Mouse (Mus musculus) forebrain, embryonic 13.5 days (tissue): ENCODE data around the gene Slk. TPM values are rescaled to one million over a fixed set of nuclear protein-coding genes. Genes with fewer than 3 reads are reported as not detected.

ENCODE experiments used
- ATAC-seq: fragments of 200-750 bp; cut with Nextera tagmentation; 2 replicates; pipeline ENCODE4 v1.8.0; 2017
- H3K27ac ChIP-seq: fragments of 300-500 bp; sonication (generic); 2 replicates; pipeline ENCODE4 v1.5.1; 2015; ENCODE audit warnings: inconsistent platforms, mild to moderate bottlenecking, moderate library complexity
- H3K27me3 ChIP-seq: fragments of 300-500 bp; sonication (generic); 2 replicates; pipeline ENCODE4 v1.6.1; 2015; ENCODE audit warnings: mild to moderate bottlenecking, inconsistent platforms
- H3K36me3 ChIP-seq: fragments of 300-500 bp; sonication (generic); 2 replicates; pipeline ENCODE4 v1.6.1; 2015; ENCODE audit warnings: mild to moderate bottlenecking, inconsistent platforms; ENCODE audit not compliant: poor library complexity, severe bottlenecking
- H3K4me1 ChIP-seq: fragments of 300-500 bp; sonication (generic); 2 replicates; pipeline ENCODE4 v1.6.1; 2015; ENCODE audit warnings: inconsistent platforms
- H3K4me2 ChIP-seq: fragments of 300-500 bp; sonication (generic); 2 replicates; pipeline ENCODE4 v1.6.1; 2015; ENCODE audit warnings: inconsistent platforms, mild to moderate bottlenecking, moderate library complexity
- H3K4me3 ChIP-seq: fragments of 300-500 bp; sonication (generic); 2 replicates; pipeline ENCODE4 v1.5.1; 2015; ENCODE audit warnings: mild to moderate bottlenecking, inconsistent platforms
- H3K9ac ChIP-seq: fragments of 300-500 bp; sonication (generic); 2 replicates; pipeline ENCODE4 v1.6.1; 2015; ENCODE audit warnings: mild to moderate bottlenecking, inconsistent platforms
- H3K9me3 ChIP-seq: fragments of 300-500 bp; sonication (generic); replicated peaks from 2 replicates; pipeline ENCODE4 v1.6.1; 2016; ENCODE audit warnings: inconsistent platforms
- WGBS: fragments of 180-500 bp; shearing (Covaris S2); methylation state at CpG from one replicate; pipeline ENCODE4 v1.1.7; 2015; 5-methylcytosine and 5-hydroxymethylcytosine counted together
- polyA plus RNA-seq: library from polyadenylated mRNA; unstranded; fragments of >200 nt; fragmentation: Nextera tagmentation; extraction: Ambion mirVana; gene quantifications from 2 replicates; pipeline ENCODE4 v1.2.1, GENCODE M21; 2015

The Slk gene
- polyA plus RNA-seq: 7.8 and 9.1 TPM in 2 replicates

DNA sequence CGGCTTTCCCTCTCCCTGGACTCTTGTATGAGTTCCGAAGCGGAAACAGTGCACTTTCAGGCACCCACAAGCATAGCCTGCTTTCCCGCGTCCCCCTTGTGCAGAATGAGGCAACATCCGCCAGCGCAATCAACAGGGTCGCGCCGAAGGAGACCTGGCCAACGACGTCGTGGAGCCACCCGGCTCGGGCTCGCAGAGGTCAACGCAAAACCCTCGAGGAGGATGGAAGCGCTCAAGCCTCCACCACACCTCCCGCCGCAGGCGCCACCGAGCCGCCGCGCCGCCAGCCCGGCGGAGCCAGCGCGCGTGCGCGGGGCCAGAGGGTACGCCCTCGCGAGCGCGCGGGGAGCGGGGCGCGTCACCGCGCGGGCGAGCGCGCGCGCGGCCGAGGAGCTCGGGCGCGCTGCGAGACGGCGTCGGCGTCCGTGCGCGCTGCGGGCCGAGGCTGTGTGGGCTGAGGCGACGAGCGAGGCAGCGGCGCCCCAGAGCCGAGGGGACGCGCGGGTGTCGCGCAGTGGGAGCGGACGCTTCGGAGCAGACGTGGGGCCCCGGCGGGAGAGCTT, at the start of gene Slk:
Slk (plus strand) TSS at position 454 of the 563 bp plus-strand sequence.
- H3K27ac ChIP-seq: peak within 1 kb of the TSS; percentile 93
- H3K36me3 ChIP-seq: no peaks in the 10 kb centered on the region
- peak; percentile 93 for ATAC-seq
- H3K27me3 ChIP-seq: no peaks in the 10 kb centered on the region
- H3K9me3 ChIP-seq: no peaks in the 10 kb centered on the region
- peak within 1 kb of the TSS; percentile 92 for H3K9ac ChIP-seq
- WGBS: under 1% methylated on average over 61 of the region's 83 CpGs
- H3K4me3 ChIP-seq: peak within 1 kb of the TSS; percentile 81
- peak within 1 kb of the TSS; percentile 93 for H3K4me2 ChIP-seq
- peaks cover 29% of the 10 kb centered on the region for H3K4me1 ChIP-seq

DNA sequence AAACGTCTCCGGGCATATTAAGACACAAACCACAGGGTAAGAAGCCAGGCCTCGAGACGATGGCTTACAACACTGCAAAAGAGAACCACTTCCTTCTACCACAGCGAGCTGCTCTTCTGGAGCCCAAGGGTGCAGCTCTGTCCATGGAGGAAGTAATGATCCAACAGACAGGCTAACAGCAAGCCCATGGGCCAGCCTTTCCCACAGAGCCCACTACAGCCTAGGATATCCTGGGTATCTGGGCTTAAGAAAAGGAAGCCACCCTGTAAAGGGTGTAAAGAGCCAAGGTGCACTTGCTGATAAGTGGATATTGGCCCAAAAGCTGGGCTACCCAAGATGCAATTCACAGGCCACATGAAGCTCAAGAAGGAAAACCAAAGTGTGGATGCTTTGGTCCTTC, 48.2 kb upstream of the Slk start:
- Histone ChIP-seq H3K27me3 (no peaks in the 10 kb centered on the region), H3K9ac (no peak overlapping the region), H3K4me1 (peaks cover 6% of the 10 kb centered on the region), H3K4me2 (no peak overlapping the region), H3K36me3 (peaks cover 44% of the 10 kb centered on the region), H3K9me3 (no peaks in the 10 kb centered on the region), H3K27ac (no peak overlapping the region), H3K4me3 (no peak overlapping the region)
- WGBS: 88% methylated on average over 5 of the region's 5 CpGs
- no peak for ATAC-seq

DNA sequence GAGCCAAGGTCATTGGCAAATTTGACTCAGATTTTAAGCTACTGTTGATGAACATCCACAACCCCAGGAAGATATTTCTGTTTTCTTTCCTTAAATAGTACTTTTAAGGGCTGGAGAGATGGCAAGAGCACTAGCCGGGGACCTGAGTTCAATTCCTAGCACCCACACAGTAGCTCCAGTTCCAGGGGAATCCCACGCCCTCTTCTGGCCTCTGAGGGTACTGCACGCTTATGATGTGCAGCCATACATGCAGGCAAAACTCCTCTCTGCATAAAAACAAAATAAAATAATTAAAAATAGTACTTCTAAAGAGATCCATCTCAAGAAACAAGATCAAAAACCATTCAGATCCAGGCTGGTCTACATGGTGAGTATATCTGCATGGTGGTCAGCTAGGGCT, 47.0 kb upstream of the Slk start:
- Histone ChIP-seq H3K4me3 (no peak overlapping the region), H3K27ac (no peak overlapping the region), H3K9ac (no peak overlapping the region), H3K4me2 (no peak overlapping the region), H3K36me3 (peaks cover 41% of the 10 kb centered on the region), H3K27me3 (no peaks in the 10 kb centered on the region), H3K9me3 (no peaks in the 10 kb centered on the region), H3K4me1 (peaks cover 11% of the 10 kb centered on the region)
- WGBS: 88% methylated on average over 3 of the region's 3 CpGs
- no peak for ATAC-seq

DNA sequence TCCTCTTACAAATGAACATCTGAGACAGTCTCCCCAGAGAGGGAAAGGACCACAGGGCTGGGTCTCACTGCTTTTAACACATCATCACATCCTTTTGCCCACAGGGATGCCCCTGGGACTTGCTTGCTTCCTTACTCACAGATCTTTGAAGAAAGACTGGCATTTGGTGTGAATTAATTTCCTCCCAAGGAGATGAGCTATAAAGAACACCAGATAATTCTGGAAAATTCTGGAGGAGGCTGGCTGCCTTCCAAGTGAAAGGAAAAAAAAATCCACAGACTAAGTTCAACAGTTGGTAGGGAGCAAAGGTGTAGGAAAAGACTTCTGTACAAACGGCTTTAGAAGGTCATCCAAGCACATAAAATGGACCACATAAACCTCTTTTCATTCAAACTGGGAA, 45.3 kb upstream of the Slk start:
- 74% methylated on average over 1 of the region's 1 CpGs for WGBS
- ATAC-seq: no peak
- no peak overlapping the region for H3K4me2 ChIP-seq

DNA sequence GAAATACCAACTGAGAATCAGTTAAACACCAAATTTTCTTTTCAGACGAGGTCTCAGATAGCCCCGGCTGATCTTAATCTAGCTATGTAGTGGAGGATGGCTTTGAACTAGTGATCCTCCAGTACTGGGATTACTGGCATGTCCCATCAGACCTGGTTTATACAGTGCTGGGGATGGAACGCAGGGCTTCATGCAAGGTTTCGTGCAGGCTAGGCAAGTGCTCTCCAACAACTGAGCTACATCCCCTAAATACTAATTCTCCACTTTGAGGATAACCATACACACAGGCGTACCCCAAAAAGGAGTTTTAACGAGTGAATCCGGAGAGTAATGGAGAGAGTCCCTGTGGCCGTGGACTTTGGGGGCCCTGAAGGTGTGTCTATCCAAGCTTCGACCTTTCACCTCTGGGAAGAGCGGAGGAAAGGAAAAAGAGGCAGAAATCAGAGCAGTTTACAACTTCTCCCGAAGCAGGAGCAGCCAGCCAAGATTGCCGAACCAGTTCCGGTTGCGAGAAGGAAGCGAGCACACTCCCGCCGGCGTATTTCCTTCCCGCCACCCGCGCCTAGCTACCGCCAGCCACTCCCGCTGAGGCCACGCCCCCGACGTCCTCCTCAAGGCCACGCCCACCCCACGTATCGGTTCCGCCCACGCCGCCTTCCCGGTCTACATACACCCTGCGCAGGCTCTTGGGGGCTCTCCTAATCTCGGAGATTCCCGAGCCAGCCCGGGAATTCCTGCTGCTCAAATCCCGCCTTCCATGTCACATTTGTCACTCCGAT, 42.8 kb upstream of the Slk start:
- peak overlapping the region; percentile 52; the same call in 1 of the 2 replicates for H3K27ac ChIP-seq
- H3K27me3 ChIP-seq: no peaks in the 10 kb centered on the region
- WGBS: 5% methylated on average over 39 of the region's 39 CpGs

More for the DNA sequence above, 45.3 kb upstream of the Slk start:
- peaks cover 29% of the 10 kb centered on the region for H3K36me3 ChIP-seq
- no peaks in the 10 kb centered on the region for H3K27me3 ChIP-seq
- no peak overlapping the region for H3K27ac ChIP-seq
- H3K9ac ChIP-seq: no peak overlapping the region
- H3K4me3 ChIP-seq: no peak overlapping the region
- H3K9me3 ChIP-seq: no peaks in the 10 kb centered on the region
- H3K4me1 ChIP-seq: peaks cover 16% of the 10 kb centered on the region

DNA sequence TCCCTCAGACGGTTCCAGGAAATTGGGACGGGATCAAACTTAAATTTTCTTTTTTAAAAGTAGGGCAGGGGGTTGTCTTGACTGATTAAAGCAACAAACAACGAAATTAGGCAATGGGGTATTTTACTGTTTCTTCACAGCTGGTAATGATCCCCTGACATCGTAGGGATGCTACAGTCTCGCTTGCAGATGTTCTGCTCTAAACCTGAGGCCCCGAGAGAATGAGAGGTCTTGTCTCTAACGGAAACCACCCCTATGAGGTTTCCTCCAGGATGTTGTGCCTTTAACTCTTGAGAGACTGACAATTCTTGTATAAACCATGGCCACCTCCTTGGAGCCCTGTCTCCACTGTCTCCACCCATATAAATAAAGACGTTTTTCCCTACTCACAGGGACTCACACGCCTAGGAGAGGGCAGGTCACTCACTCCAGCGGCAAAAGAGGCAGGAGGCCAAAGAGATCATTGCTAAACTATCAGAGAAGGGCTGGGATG, 42.1 kb upstream of the Slk start, which contains the start of gene Stn1:
Stn1 (minus strand) TSS at position 208 of the 493 bp plus-strand sequence.
- H3K4me3 ChIP-seq: peak within 1 kb of the TSS; percentile 54
- peak within 1 kb of the TSS; percentile 69 for H3K9ac ChIP-seq
- peak within 1 kb of the TSS; percentile 52 for H3K27ac ChIP-seq
- peaks cover 18% of the 10 kb centered on the region for H3K36me3 ChIP-seq
- H3K4me1 ChIP-seq: peaks cover 16% of the 10 kb centered on the region
- ATAC-seq: peak; percentile 50; the same call in 1 of the 2 replicates
- no peaks in the 10 kb centered on the region for H3K9me3 ChIP-seq
- WGBS: 6% methylated on average over 10 of the region's 10 CpGs
- H3K4me2 ChIP-seq: peak within 1 kb of the TSS; percentile 71
- H3K27me3 ChIP-seq: no peaks in the 10 kb centered on the region

More for the DNA sequence above, 42.8 kb upstream of the Slk start:
- ATAC-seq: peak; percentile 99
- Histone ChIP-seq H3K9me3 (no peaks in the 10 kb centered on the region), H3K4me1 (peaks cover 16% of the 10 kb centered on the region), H3K9ac (peak overlapping the region; percentile 69), H3K36me3 (peaks cover 22% of the 10 kb centered on the region), H3K4me3 (peak overlapping the region; percentile 54), H3K4me2 (peak overlapping the region; percentile 71)

DNA sequence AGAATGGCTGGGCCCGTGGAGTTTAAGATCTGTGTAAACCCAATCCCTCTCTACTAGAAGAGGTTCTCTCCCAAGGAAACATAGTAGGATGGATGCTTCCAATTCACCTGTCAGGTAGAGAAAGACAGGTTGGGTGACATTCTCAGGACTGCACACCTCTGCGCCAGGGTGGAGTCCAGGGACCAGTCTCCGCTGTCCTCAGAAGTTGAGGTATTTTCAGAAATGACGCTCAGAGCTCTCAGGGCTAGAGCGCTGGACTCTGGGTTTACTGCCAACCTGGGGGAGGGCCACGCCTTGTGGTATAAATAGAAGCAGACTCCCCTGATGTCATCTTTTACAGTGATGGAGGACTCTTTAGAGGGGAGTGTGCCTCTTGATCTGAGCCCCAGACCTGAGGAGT, 41.6 kb upstream of the Slk start:
- Histone ChIP-seq H3K4me2 (peak overlapping the region; percentile 71), H3K4me3 (peak overlapping the region; percentile 54; the same call in 1 of the 2 replicates), H3K9ac (peak overlapping the region; percentile 69; the same call in 1 of the 2 replicates), H3K27ac (no peak overlapping the region), H3K27me3 (no peaks in the 10 kb centered on the region), H3K4me1 (peaks cover 16% of the 10 kb centered on the region), H3K36me3 (peaks cover 13% of the 10 kb centered on the region), H3K9me3 (no peaks in the 10 kb centered on the region)
- no peak for ATAC-seq
- WGBS: 89% methylated on average over 6 of the region's 6 CpGs

DNA sequence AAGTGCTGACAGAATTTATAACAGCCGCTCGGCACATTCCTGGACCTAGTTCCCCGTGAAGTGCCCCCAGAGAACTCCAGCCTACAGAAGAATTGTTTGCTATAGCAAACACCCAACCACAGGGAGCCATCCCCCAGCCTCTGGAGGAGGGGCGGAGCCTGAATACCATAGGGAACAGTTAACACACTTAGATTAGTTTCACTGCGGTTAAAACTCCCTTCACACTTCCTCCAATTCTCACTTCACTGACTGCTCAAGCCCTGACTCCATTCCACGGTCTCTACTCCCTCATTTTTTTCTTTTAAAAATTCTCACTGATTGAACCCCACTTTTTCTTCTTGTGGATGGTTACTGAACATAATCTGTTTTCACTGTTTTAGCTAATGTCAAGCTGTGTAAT, 40.7 kb upstream of the Slk start:
- H3K4me1 ChIP-seq: peaks cover 16% of the 10 kb centered on the region
- no peak for ATAC-seq
- H3K9me3 ChIP-seq: no peaks in the 10 kb centered on the region
- H3K27me3 ChIP-seq: no peaks in the 10 kb centered on the region
- H3K4me3 ChIP-seq: no peak overlapping the region
- WGBS: 25% methylated on average over 6 of the region's 6 CpGs
- 0 out of 2 replicates have a peak, but pooled peaks cover 4% of the 10 kb centered on the region for H3K36me3 ChIP-seq
- H3K9ac ChIP-seq: no peak overlapping the region
- no peak overlapping the region for H3K27ac ChIP-seq
- no peak overlapping the region for H3K4me2 ChIP-seq

DNA sequence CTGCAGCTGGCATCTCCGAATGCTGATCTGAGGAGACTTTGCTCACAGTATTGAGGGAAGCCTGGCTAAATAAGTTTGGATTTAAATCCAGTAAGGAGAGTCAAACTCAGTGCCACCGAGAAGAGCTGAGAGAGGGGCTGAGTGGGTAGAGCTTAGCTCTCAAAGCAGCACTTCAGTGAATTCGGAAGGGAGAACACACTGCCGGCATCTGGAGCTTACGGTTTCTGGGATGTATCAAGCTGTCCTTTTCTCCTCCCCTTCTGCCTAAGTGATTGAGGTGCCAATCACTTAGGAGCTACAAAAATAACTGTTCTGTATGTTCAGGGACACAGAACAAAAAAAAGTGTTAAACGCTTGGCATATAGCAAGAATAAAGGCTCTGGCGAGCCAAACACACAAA, 37.0 kb upstream of the Slk start:
- no peak overlapping the region for H3K4me3 ChIP-seq
- no peak overlapping the region for H3K9ac ChIP-seq
- WGBS: 69% methylated on average over 7 of the region's 7 CpGs
- H3K27ac ChIP-seq: no peak overlapping the region
- no peak for ATAC-seq
- H3K9me3 ChIP-seq: no peaks in the 10 kb centered on the region
- no peaks in the 10 kb centered on the region for H3K36me3 ChIP-seq
- H3K4me1 ChIP-seq: peaks cover 9% of the 10 kb centered on the region
- H3K27me3 ChIP-seq: no peaks in the 10 kb centered on the region
- H3K4me2 ChIP-seq: no peak overlapping the region

DNA sequence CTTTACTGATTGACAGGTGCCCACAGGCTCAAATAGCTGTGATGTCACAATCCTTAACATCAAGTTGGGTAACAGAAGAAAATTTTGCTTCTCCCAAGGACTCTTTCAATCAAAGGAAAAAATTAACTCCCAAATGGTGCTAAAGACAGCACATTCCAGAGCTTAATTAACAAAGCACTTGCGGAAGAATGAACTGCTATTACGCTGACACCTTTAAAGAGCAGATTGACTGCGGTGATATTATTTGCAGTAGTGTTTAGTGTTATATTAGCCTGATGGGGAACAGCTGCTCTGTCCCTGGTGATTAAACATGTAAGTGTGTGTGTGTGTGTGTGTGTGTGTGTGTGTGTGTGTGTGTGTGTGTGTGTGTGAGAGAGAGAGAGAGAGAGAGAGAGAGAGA, 34.4 kb upstream of the Slk start:
- H3K27ac ChIP-seq: no peak overlapping the region
- no peaks in the 10 kb centered on the region for H3K36me3 ChIP-seq
- no peak overlapping the region for H3K4me2 ChIP-seq
- WGBS: 40% methylated on average over 3 of the region's 3 CpGs
- no peak overlapping the region for H3K4me3 ChIP-seq
- H3K9ac ChIP-seq: no peak overlapping the region
- H3K9me3 ChIP-seq: no peaks in the 10 kb centered on the region
- H3K27me3 ChIP-seq: no peaks in the 10 kb centered on the region
- H3K4me1 ChIP-seq: peaks cover 4% of the 10 kb centered on the region; the same call in 1 of the 2 replicates
- ATAC-seq: 0 out of 2 replicates have a peak, but pooled peaks have one; percentile 50

DNA sequence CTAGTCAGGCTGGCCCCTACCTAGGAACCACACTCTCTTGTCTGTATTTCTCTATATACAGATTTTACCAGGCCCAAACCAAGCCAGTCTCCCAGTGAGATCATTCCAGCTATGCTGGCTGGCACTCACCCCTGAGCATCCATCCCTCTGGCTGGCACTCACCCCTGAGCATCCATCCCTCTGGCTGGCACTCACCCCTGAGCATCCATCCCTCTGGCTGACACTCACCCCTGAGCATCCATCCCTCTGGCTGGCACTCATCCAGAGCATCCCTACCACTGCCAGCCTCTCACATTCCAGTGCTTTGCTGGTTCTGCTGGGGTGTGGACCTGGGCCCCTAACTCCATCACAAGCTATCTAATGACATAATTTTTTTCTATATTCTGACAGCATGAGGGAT, 34.0 kb upstream of the Slk start:
- no peak overlapping the region for H3K4me3 ChIP-seq
- peaks cover 4% of the 10 kb centered on the region; the same call in 1 of the 2 replicates for H3K4me1 ChIP-seq
- no peak for ATAC-seq
- no peaks in the 10 kb centered on the region for H3K27me3 ChIP-seq
- no peak overlapping the region for H3K9ac ChIP-seq
- no peak overlapping the region for H3K4me2 ChIP-seq
- H3K36me3 ChIP-seq: no peaks in the 10 kb centered on the region
- H3K27ac ChIP-seq: no peak overlapping the region
- H3K9me3 ChIP-seq: no peaks in the 10 kb centered on the region

DNA sequence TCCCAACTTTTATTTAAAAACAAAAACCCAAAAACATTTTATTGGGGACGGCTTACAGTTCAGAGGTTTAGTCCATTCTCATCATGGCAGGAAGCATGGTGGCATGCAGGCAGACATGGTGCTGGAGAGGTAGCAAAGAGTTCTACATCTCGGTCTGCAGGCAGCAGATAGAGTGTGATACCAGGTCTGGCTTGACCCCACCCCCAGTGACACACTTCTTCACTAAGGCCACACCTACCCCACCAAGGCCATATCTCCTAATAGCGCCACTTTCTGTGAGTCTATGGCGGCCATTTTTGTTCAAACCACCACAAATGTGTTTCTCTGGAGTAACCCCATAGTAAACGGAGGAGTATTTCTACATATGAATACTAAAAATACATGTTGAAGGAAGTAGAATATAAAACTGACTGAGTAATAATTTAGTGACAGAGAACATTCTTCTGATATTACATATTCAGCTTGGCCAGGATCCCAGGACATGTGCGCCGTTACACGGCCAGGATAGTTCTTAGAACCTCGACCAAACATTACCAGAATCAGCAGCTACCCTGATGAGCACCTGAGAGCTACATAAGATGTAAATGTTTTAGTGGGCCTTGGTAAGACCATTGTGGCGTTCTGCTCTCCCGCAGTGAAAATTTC, 30.9 kb upstream of the Slk start:
- H3K4me2 ChIP-seq: no peak overlapping the region
- H3K4me1 ChIP-seq: peaks cover 4% of the 10 kb centered on the region; the same call in 1 of the 2 replicates
- ATAC-seq: no peak
- 95% methylated on average over 11 of the region's 11 CpGs for WGBS
- no peaks in the 10 kb centered on the region for H3K9me3 ChIP-seq
- no peak overlapping the region for H3K4me3 ChIP-seq
- H3K9ac ChIP-seq: no peak overlapping the region
- H3K36me3 ChIP-seq: no peaks in the 10 kb centered on the region
- no peaks in the 10 kb centered on the region for H3K27me3 ChIP-seq
- H3K27ac ChIP-seq: no peak overlapping the region
